Mouse (Mus musculus) erythroblast, embryonic 14.5 days (primary cell): ENCODE data around the gene Myo1d.

Source experiments
- GATA1 ChIP-seq: IDR thresholded peaks from 2 replicates; pipeline ENCODE4 v1.6.1; 2012; ENCODE audit warnings: low read length, inconsistent platforms, mixed read lengths
- TAL1 ChIP-seq: IDR thresholded peaks from 3 replicates; pipeline ENCODE4 v1.6.1; 2012; ENCODE audit warnings: low read length, inconsistent platforms, mixed read lengths

DNA sequence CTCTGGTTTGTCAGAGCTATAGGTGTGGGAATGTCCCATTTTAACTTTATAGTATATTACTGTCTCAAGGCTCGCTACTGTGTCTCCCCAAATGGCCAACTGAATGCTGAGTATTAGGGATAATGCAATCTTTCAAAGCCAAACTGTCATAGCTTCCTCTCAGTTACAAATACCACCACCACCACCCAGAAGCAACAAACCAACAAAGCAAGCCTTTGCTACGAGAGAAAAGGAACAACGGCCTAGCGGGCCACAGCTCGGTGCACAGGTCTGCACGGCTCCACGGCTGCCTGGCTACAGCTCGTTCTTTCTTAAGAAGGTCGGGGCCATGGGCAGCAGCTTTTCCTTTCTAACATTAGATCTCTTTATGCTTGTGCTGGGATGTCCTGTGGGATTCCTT, 285.0 kb downstream of the Myo1d start:
- TF ChIP-seq GATA1 (no peak), TAL1 (no peak)
